Mouse (Mus musculus) liver, postnatal 0 days (tissue): ENCODE results near the gene Rasef. TPM values are rescaled to one million over a fixed set of nuclear protein-coding genes. Genes with fewer than 3 reads are reported as not detected.

Experiments
- ATAC-seq: fragments of 200-750 bp; cut with Nextera tagmentation; 2 replicates; pipeline ENCODE4 v1.8.0; 2017; ENCODE audit warnings: mild to moderate bottlenecking, moderate library complexity
- DNase-seq: peaks from one replicate; pipeline ENCODE4 v3.0.0-alpha.2; 2016
- H3K27ac ChIP-seq: fragments of 300-500 bp; sonication (generic); 2 replicates; pipeline ENCODE4 v1.5.1; 2014; ENCODE audit warnings: antibody characterized with exemption, moderate library complexity, mild to moderate bottlenecking, low read depth
- H3K27me3 ChIP-seq: fragments of 300-500 bp; sonication (generic); 2 replicates; pipeline ENCODE4 v1.6.1; 2014; ENCODE audit warnings: low read length, control low read depth, mixed read lengths; ENCODE audit not compliant: insufficient read depth
- H3K36me3 ChIP-seq: fragments of 300-500 bp; sonication (generic); replicated peaks from 2 replicates; pipeline ENCODE4 v1.6.1; 2014; ENCODE audit warnings: mild to moderate bottlenecking, control low read depth, low read length, moderate library complexity, mixed read lengths; ENCODE audit not compliant: insufficient read depth
- H3K4me1 ChIP-seq: fragments of 300-500 bp; sonication (generic); 2 replicates; pipeline ENCODE4 v1.6.1; 2014; ENCODE audit warnings: antibody characterized with exemption, mild to moderate bottlenecking, control low read depth; ENCODE audit not compliant: insufficient read depth
- H3K4me2 ChIP-seq: fragments of 300-500 bp; sonication (generic); 2 replicates; pipeline ENCODE4 v1.6.1; 2014; ENCODE audit warnings: low read depth, mild to moderate bottlenecking, low read length, moderate library complexity, mixed read lengths
- H3K4me3 ChIP-seq: fragments of 300-500 bp; sonication (generic); 2 replicates; pipeline ENCODE4 v1.5.1; 2014; ENCODE audit warnings: low read depth, low read length
- H3K9ac ChIP-seq: fragments of 300-500 bp; sonication (generic); replicated peaks from 2 replicates; pipeline ENCODE4 v1.6.1; 2014; ENCODE audit warnings: mild to moderate bottlenecking, moderate library complexity
- H3K9me3 ChIP-seq: fragments of 300-500 bp; sonication (generic); 2 replicates; pipeline ENCODE4 v1.6.1; 2016; ENCODE audit warnings: mild to moderate bottlenecking, control low read depth, low read length, mixed read lengths
- CTCF ChIP-seq: sonication (generic); IDR thresholded peaks from 2 replicates; pipeline ENCODE4 v1.5.1; 2016; ENCODE audit warnings: antibody characterized with exemption, low read depth
- EP300 ChIP-seq: IDR thresholded peaks from 2 replicates; pipeline ENCODE4 v1.6.1; 2016; ENCODE audit warnings: antibody characterized with exemption, low read depth, mild to moderate bottlenecking
- WGBS: fragments of 180-500 bp; shearing (Covaris S2); extraction: QIAGEN DNeasy Blood & Tissue Kit; methylation state at CpG from one replicate; pipeline ENCODE4 v1.1.7; 2014; ENCODE audit not compliant: insufficient replicate concordance; 5-methylcytosine and 5-hydroxymethylcytosine counted together
- polyA plus RNA-seq: library from polyadenylated mRNA; unstranded; fragments of >200 nt; fragmentation: Nextera tagmentation; extraction: Ambion mirVana; gene quantifications from 2 replicates; pipeline ENCODE4 v1.2.1, GENCODE M21; 2015

The Rasef gene
- polyA plus RNA-seq, 1 experiment from 2014 or later = 0.06 TPM

- no peak for TF ChIP-seq EP300
- TF ChIP-seq CTCF = no peak
- H3K4me2 ChIP-seq = no peak overlapping the region
- no peak overlapping the region for H3K27ac ChIP-seq
- H3K4me1 ChIP-seq = no peaks in the 10 kb centered on the region
- H3K9me3 ChIP-seq = no peaks in the 10 kb centered on the region
- no peaks in the 10 kb centered on the region for H3K36me3 ChIP-seq
- ATAC-seq (no peak), DNase-seq (no peak)
- no peak overlapping the region for H3K4me3 ChIP-seq
- WGBS = 81% methylated on average over 3 of the region's 3 CpGs
- no peak overlapping the region for H3K9ac ChIP-seq
- H3K27me3 ChIP-seq = no peaks in the 10 kb centered on the region
Measured at GRCm38 (mm10) chr4:73781061-73781460, 9.7 kb downstream of the Rasef start.

- DNase-seq = no peak
- H3K27ac ChIP-seq = no peak overlapping the region
- H3K4me3 ChIP-seq = no peak overlapping the region
- H3K36me3 ChIP-seq = no peaks in the 10 kb centered on the region
- no peaks in the 10 kb centered on the region for H3K27me3 ChIP-seq
- no peak overlapping the region for H3K4me2 ChIP-seq
- ATAC-seq = no peak
- WGBS = 63% methylated on average over 2 of the region's 2 CpGs
- no peak for TF ChIP-seq CTCF
- TF ChIP-seq EP300 = no peak
- H3K4me1 ChIP-seq = no peaks in the 10 kb centered on the region
- no peak overlapping the region for H3K9ac ChIP-seq
- H3K9me3 ChIP-seq = no peaks in the 10 kb centered on the region
Measured at GRCm38 (mm10) chr4:73775266-73775665, 15.5 kb downstream of the Rasef start.

GRCm38 (mm10) chr4:73773831-73774810 is 16.7 kb downstream of the Rasef start:
- Histone ChIP-seq H3K4me1 (no peaks in the 10 kb centered on the region), H3K9ac (no peak overlapping the region), H3K27ac (no peak overlapping the region), H3K36me3 (no peaks in the 10 kb centered on the region), H3K27me3 (no peaks in the 10 kb centered on the region), H3K4me3 (no peak overlapping the region), H3K9me3 (no peaks in the 10 kb centered on the region), H3K4me2 (no peak overlapping the region)
- TF ChIP-seq CTCF (no peak), EP300 (no peak)
- no peak for DNase-seq
- 52% methylated on average over 5 of the region's 5 CpGs for WGBS
- ATAC-seq = no peak

DNA sequence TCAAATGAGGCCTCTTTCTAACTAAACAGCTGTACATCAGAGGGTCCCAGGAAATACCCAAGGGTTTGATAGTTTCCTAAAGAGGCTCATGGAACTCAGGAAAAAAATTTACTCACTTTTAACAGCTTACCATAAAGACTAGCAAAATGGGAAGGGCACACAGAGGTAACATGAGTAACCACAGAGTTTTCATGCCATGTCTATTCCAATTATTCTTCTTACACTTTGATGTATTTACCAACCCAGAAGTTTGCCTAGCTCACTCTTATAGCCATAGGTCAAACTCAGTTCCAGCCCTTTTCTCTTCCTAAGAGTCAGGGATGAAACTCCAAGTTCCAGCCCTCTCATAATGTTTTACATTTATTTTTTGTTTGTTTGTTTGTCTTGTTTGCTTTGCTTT is 18.8 kb downstream of the Rasef start:
- H3K27me3 ChIP-seq = no peaks in the 10 kb centered on the region
- no peak overlapping the region for H3K9ac ChIP-seq
- H3K9me3 ChIP-seq = no peaks in the 10 kb centered on the region
- ATAC-seq = no peak
- no peak for DNase-seq
- TF ChIP-seq CTCF = no peak
- TF ChIP-seq EP300 = no peak
- H3K4me2 ChIP-seq = no peak overlapping the region
- no peaks in the 10 kb centered on the region for H3K4me1 ChIP-seq
- no peaks in the 10 kb centered on the region for H3K36me3 ChIP-seq
- no peak overlapping the region for H3K27ac ChIP-seq
- no peak overlapping the region for H3K4me3 ChIP-seq

- Histone ChIP-seq H3K4me1 (no peaks in the 10 kb centered on the region), H3K4me2 (no peak overlapping the region), H3K27ac (no peak overlapping the region), H3K9me3 (no peaks in the 10 kb centered on the region), H3K9ac (no peak overlapping the region), H3K4me3 (no peak overlapping the region), H3K27me3 (no peaks in the 10 kb centered on the region), H3K36me3 (no peaks in the 10 kb centered on the region)
- no peak for TF ChIP-seq CTCF
- no peak for TF ChIP-seq EP300
- ATAC-seq = no peak
- no peak for DNase-seq
Measured at GRCm38 (mm10) chr4:73770592-73770991, 20.2 kb downstream of the Rasef start.

- no peak overlapping the region for H3K9ac ChIP-seq
- H3K27ac ChIP-seq = no peak overlapping the region
- H3K27me3 ChIP-seq = no peaks in the 10 kb centered on the region
- H3K4me1 ChIP-seq = no peaks in the 10 kb centered on the region
- no peak overlapping the region for H3K4me3 ChIP-seq
- H3K4me2 ChIP-seq = no peak overlapping the region
- H3K36me3 ChIP-seq = no peaks in the 10 kb centered on the region
- no peak for TF ChIP-seq EP300
- TF ChIP-seq CTCF = no peak
- no peaks in the 10 kb centered on the region for H3K9me3 ChIP-seq
- ATAC-seq (no peak), DNase-seq (no peak)
- 70% methylated on average over 3 of the region's 3 CpGs for WGBS
Measured at GRCm38 (mm10) chr4:73768156-73768555, 22.6 kb downstream of the Rasef start.
